Mouse (Mus musculus): ENCODE measurements around the gene C130073F10Rik. TPM values are rescaled to one million over a fixed set of nuclear protein-coding genes. Genes with fewer than 3 reads are reported as not detected.
"Not testable (repeated sequence)": the region's sequence is repeated elsewhere in the genome, so short reads cannot be mapped to it uniquely, and the experiment has no call there.

The C130073F10Rik gene
- polyA plus RNA-seq, 1 experiment, result not detected

- Histone ChIP-seq H3K27me3 (ENCODE audit: control insufficient read depth, insufficient read depth, low read length) (no peaks in the 10 kb centered on the region), H3K4me1 (ENCODE audit: control insufficient read depth, insufficient read depth, insufficient read length, low read length) (no peaks in the 10 kb centered on the region), H3K36me3 (ENCODE audit: control insufficient read depth, insufficient read depth, low read length) (no peaks in the 10 kb centered on the region), H3K4me3 (ENCODE audit: low read depth, low read length) (no peak overlapping the region), H3K27ac (ENCODE audit: insufficient read depth, low read depth, low read length) (no peak overlapping the region)
- TF ChIP-seq CTCF (IDR thresholded peaks at IDR 0.05; ENCODE audit: extremely low read depth, insufficient read length, insufficient replicate concordance, low read depth, low read length) (no peak), POLR2A (IDR thresholded peaks at IDR 0.05; ENCODE audit: low read depth, low read length) (no peak)
- 36% methylated on average over 6 of the region's 6 CpGs for WGBS
Observed at GRCm38 (mm10) chr4:101860873-101861272, 32.7 kb downstream of the C130073F10Rik start.

GRCm38 (mm10) chr4:101850908-101851307 lies 42.7 kb downstream of the C130073F10Rik start:
- no peaks in the 10 kb centered on the region for H3K36me3 ChIP-seq (ENCODE audit: control insufficient read depth, insufficient read depth, low read length)
- no peak overlapping the region for H3K27ac ChIP-seq (ENCODE audit: insufficient read depth, low read depth, low read length)
- H3K4me3 ChIP-seq (ENCODE audit: low read depth, low read length), result no peak overlapping the region
- TF ChIP-seq POLR2A (IDR thresholded peaks at IDR 0.05; ENCODE audit: low read depth, low read length) (no peak), CTCF (IDR thresholded peaks at IDR 0.05; ENCODE audit: extremely low read depth, insufficient read length, insufficient replicate concordance, low read depth, low read length) (no peak)
- no peaks in the 10 kb centered on the region for H3K4me1 ChIP-seq (ENCODE audit: control insufficient read depth, insufficient read depth, insufficient read length, low read length)
- WGBS, result 64% methylated on average over 2 of the region's 2 CpGs
- no peaks in the 10 kb centered on the region for H3K27me3 ChIP-seq (ENCODE audit: control insufficient read depth, insufficient read depth, low read length)

GRCm38 (mm10) chr4:101843923-101844322 lies 49.7 kb downstream of the C130073F10Rik start, which contains the start of gene B020004J07Rik:
Gene B020004J07Rik (minus strand): TSS chr4:101844023.
- WGBS, result 91% methylated on average over 4 of the region's 4 CpGs
- not testable (repeated sequence) for H3K4me3 ChIP-seq (ENCODE audit: low read depth, low read length); H3K27ac ChIP-seq (ENCODE audit: insufficient read depth, low read depth, low read length); H3K36me3 ChIP-seq (ENCODE audit: control insufficient read depth, insufficient read depth, low read length); H3K27me3 ChIP-seq (ENCODE audit: control insufficient read depth, insufficient read depth, low read length); H3K4me1 ChIP-seq (ENCODE audit: control insufficient read depth, insufficient read depth, insufficient read length, low read length)

Other genes with a start within 250 kb of the C130073F10Rik start
- gene Leprot, start 246.1 kb downstream of the C130073F10Rik start, polyA plus RNA-seq (2012; rRNA removed), result 17.2 and 32.1 TPM in 2 replicates
- gene Lepr, start 176.4 kb downstream of the C130073F10Rik start, polyA plus RNA-seq (2012; rRNA removed), result 0.37 and 0.82 TPM in 2 replicates
- not detected in 2 replicates for gene B020004J07Rik, start 49.8 kb downstream of the C130073F10Rik start, polyA plus RNA-seq (2012; rRNA removed)
- gene Gm12800, start 15.3 kb upstream of the C130073F10Rik start, polyA plus RNA-seq (2012; rRNA removed), result not detected in 2 replicates
- gene Gm12794, start 46.6 kb upstream of the C130073F10Rik start, polyA plus RNA-seq (2012; rRNA removed), result not detected in 2 replicates
- gene Gm12790, start 87.3 kb upstream of the C130073F10Rik start, polyA plus RNA-seq (2012; rRNA removed), result not detected in 2 replicates
- not detected in 2 replicates for gene Gm12789, start 92.8 kb upstream of the C130073F10Rik start, polyA plus RNA-seq (2012; rRNA removed)
- 1.8 and 2.5 TPM in 2 replicates for gene Pde4b, start 193.8 kb upstream of the C130073F10Rik start, polyA plus RNA-seq (2012; rRNA removed)